Mouse (Mus musculus) neural tube, embryonic 10.5 days (tissue): ENCODE data around the gene Tnr.

ENCODE experiments used
- DNase-seq: peaks from one replicate; pipeline ENCODE4 v3.0.0-alpha.2; 2017; ENCODE audit warnings: low spot score; ENCODE audit errors: extremely low spot score

Gene Tnr

GRCm38 (mm10) chr1:159869619-159870441, 346.3 kb downstream of the Tnr start:
- no peak for DNase-seq

- no peak for DNase-seq
These were observed 349.3 kb downstream of the Tnr start for GRCm38 (mm10) chr1:159872866-159873265.

DNA sequence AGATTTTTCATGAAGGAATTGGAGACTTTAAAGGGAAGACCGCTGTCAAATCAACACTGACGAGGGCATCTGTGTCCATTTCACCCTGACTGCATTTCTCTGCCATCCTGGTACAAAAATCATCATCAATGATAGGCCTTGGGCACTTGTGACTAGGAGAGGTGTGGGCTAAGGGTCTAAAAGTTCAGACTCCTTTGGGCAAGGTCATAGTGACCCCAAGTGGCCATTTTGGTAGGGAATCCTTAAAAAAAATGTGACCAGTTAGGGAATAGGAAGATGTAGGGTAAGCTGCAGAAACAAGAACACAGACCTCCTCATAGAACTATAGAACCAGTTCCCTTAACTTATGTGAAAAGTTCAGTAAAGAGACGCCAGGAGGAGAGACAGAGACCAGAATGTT, 355.1 kb downstream of the Tnr start:
- no peak for DNase-seq

- no peak for DNase-seq
These were observed 356.3 kb downstream of the Tnr start for GRCm38 (mm10) chr1:159879866-159880265.

- no peak for DNase-seq
These were observed 361.9 kb downstream of the Tnr start for GRCm38 (mm10) chr1:159885476-159885875.

DNA sequence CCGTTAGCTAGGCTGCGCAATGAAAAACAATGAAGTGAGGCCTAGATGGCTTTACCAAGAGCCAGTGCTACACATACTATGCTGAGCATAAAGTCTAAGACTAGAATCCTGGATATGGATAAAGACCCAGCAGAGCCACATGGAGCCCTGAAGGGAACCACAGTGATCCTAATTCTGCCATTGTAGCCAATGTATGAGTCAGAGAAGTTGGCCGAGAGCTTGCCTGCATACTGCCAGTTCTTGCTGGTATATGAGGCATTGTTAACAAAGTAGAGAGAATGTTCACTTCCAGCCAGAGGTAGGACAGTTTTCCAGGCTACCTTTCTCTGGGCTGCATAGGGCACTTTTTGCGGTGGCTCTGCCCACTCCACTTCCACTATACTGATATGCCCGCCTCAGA, 365.0 kb downstream of the Tnr start:
- DNase-seq: no peak

DNA sequence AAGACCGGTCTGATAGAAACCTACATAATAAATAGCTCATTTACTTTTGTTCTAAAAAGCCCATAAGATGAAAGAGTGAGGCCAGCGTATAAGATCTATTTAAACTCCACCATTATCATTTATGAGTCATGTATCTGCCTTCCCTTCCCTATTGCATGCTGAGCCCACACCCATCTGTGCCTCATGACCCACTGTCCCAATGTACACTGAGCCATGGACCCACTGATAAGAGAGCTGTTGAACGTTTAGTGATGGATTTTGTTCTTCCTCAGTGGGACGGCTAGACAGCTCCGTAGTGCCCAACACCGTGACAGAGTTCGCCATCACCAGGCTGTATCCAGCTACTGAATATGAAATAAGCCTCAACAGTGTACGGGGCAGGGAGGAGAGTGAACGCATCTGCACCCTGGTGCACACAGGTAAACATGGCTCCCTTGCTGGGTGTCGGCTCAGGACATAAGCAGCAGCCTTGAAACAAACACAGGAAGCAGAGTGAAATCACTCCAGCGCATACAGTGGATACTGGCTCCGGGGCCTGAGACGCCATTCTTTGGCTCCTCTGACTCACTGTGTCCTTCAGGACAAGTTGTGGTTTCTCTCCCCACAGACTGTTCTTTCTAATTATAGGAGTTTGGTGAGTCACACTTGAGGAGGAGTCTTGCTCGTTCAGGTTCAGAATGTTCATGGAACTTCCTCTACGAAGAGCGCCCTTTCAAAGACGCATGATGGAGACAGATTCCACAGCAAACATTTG, 365.6 kb downstream of the Tnr start:
- no peak for DNase-seq

- no peak for DNase-seq
These were observed 367.0 kb downstream of the Tnr start for GRCm38 (mm10) chr1:159890524-159890923.

DNA sequence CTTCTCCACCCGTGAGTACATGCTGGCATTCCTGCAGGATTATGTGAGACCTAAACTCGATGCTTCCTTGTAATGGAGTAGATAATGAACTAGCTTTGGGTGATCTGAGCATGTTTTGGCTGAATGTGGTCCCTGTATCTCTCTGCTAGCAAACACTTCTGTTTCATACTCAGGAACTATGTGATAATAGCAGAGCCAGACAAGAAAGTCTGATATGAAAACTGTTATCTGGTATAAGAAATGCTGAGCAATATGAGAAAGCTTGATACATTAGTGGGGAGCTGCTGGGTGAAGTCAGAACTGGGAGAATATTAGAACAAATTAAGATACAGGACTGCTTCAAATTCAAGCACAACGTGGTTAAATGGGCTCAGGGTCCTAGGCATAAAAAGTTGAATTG, 371.5 kb downstream of the Tnr start:
- no peak for DNase-seq

- DNase-seq: no peak
These were observed 376.4 kb downstream of the Tnr start for GRCm38 (mm10) chr1:159899991-159900390.

GRCm38 (mm10) chr1:159900639-159901038, 377.1 kb downstream of the Tnr start:
- no peak for DNase-seq

GRCm38 (mm10) chr1:159901366-159902119, 378.0 kb downstream of the Tnr start:
- DNase-seq: no peak

DNA sequence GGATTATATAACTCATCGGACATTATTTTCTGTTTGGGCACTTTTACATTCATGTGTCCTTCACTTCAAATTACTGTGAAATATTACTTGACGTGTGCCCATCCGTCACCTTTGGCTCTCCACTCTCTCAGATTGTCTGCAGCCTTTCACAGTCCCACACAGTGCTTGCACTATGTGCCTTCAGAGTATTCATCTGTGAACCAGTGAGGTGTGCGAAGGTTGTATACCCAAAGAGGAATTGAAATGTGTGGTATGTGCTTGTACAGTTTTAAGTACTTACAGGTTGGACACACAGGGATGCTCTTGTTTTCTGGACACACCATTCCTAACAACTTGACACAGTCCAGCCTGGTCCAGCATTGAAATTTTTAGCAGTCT, 378.5 kb downstream of the Tnr start:
- no peak for DNase-seq

GRCm38 (mm10) chr1:159911006-159911405, 387.4 kb downstream of the Tnr start:
- DNase-seq: no peak

- no peak for DNase-seq
These were observed 391.2 kb downstream of the Tnr start for GRCm38 (mm10) chr1:159914726-159915125.

- no peak for DNase-seq
These were observed 397.0 kb downstream of the Tnr start for GRCm38 (mm10) chr1:159920571-159920970.

DNA sequence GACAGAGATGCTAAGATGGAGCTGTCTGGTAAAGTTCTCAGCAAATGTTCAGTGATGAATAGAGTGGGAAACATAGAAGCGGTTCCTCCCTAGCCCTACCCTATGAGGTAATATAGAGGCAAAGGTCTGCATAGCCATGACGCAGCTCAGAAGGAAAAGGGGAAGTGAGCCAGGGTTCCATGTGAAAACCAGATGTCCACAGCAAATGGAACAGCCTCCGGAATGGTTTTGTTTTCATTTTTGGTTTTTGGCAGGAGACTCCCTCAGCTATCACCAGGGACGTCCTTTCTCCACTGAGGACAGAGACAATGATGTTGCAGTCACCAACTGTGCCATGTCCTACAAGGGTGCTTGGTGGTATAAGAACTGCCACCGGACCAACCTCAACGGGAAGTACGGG, 399.4 kb downstream of the Tnr start:
- no peak for DNase-seq

DNA sequence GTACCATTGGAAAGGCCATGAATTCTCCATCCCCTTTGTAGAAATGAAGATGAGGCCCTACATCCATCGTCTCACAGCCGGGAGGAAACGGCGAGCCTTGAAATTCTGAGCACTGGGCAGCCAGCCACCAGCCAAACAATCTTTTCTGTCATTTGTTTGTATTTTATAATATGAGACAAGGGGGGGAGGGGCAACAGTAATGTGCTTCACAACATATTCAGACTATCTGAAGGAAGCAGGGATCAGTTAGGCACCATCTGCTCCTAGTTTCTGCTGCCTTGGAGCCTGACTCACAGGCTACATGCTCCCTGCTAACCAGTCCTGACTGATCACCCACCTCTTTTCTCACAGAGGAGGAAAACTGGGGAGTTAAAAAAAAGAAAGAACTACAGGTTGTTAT, 400.5 kb downstream of the Tnr start:
- no peak for DNase-seq

DNA sequence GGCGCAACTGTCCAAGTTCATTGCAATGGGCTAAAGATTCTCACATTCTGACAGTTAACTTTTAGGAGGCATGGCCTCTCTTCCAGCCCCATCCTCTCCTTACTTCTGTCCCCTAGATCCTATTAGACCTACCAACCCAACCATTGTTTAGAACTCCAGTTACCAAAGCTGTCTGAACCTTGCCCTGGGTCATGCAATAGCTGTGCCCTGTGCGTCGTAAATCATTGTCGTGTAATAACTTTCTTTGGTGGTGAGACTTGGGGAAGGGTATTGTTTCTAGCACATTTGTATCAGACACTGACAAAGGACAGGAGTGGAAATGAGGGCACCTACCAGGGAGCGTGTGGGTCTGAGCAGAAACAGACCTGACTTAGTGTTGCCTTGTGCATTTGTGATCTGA, 401.1 kb downstream of the Tnr start:
- no peak for DNase-seq

DNA sequence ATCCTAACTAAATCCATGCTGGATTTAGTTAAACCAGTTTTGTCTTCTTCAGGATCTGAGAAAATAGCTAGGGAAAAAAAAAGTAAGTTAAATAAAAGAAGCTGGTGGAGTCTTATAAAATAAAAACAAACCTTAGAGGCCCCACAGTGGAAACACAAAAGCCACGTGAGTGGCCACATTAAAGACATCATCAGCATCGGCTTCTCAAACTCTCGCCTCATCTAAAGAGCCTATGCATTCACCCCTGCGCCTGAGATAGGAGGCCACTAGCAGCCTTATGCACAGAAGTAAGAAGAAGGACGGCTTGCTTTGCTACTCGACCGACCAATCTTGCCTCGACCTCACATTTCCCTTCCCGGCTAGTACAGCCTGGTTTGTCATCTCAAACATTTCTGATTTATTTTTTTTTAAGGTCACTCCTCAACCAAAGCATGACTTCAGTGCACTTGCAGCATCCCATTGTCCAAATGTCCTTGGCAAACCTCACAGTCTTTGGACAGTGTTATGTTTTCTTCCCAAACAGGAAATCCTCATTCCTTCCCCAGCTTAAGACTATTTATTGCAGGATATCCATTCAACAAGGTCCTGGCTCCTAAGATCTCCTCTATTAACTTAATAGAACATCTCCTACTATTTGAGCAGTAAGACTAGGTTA, 405.2 kb downstream of the Tnr start:
- DNase-seq: no peak

- DNase-seq: no peak
These were observed 408.5 kb downstream of the Tnr start for GRCm38 (mm10) chr1:159932092-159932491.

- DNase-seq: no peak
These were observed 409.0 kb downstream of the Tnr start for GRCm38 (mm10) chr1:159932598-159932997.
